Mouse (Mus musculus) forebrain, postnatal 0 days (tissue): ENCODE measurements around the gene Gck. TPM values are rescaled to one million over a fixed set of nuclear protein-coding genes. Genes with fewer than 3 reads are reported as not detected.
A peak's percentile ranks its signal among the peaks of the same experiment; 100 is the strongest.

Source experiments
- ATAC-seq: fragments of 200-750 bp; cut with Nextera tagmentation; 2 replicates; pipeline ENCODE4 v1.8.0; 2017; ENCODE audit warnings: mild to moderate bottlenecking, moderate library complexity
- DNase-seq: peaks from one replicate; pipeline ENCODE4 v3.0.0-alpha.2; 2015
- H3K27ac ChIP-seq: fragments of 300-500 bp; sonication (generic); 2 replicates; pipeline ENCODE4 v1.5.1; 2014; ENCODE audit warnings: low read depth, mild to moderate bottlenecking, antibody characterized with exemption, low read length, moderate library complexity, mixed read lengths
- H3K27me3 ChIP-seq: fragments of 300-500 bp; sonication (generic); 2 replicates; pipeline ENCODE4 v1.6.1; 2014; ENCODE audit warnings: mild to moderate bottlenecking, low read length, mixed read lengths; ENCODE audit not compliant: insufficient read depth
- H3K36me3 ChIP-seq: fragments of 300-500 bp; sonication (generic); 2 replicates; pipeline ENCODE4 v1.6.1; 2014; ENCODE audit warnings: mild to moderate bottlenecking, moderate library complexity; ENCODE audit not compliant: insufficient read depth
- H3K4me1 ChIP-seq: fragments of 300-500 bp; sonication (generic); 2 replicates; pipeline ENCODE4 v1.6.1; 2014; ENCODE audit warnings: antibody characterized with exemption; ENCODE audit not compliant: insufficient read depth
- H3K4me2 ChIP-seq: fragments of 300-500 bp; sonication (generic); 2 replicates; pipeline ENCODE4 v1.6.1; 2014; ENCODE audit warnings: low read depth, mild to moderate bottlenecking, moderate library complexity
- H3K4me3 ChIP-seq: fragments of 300-500 bp; sonication (generic); 2 replicates; pipeline ENCODE4 v1.5.1; 2014; ENCODE audit warnings: low read depth, low read length, mixed read lengths
- H3K9ac ChIP-seq: fragments of 300-500 bp; sonication (generic); 2 replicates; pipeline ENCODE4 v1.6.1; 2014; ENCODE audit warnings: mild to moderate bottlenecking
- H3K9me3 ChIP-seq: fragments of 300-500 bp; sonication (generic); 2 replicates; pipeline ENCODE4 v1.6.1; 2016; ENCODE audit warnings: low read length
- CTCF ChIP-seq: sonication (generic); IDR thresholded peaks from 2 replicates; pipeline ENCODE4 v1.5.1; 2016; ENCODE audit warnings: antibody characterized with exemption, control low read depth, low read depth
- WGBS: fragments of 180-500 bp; shearing (Covaris S2); extraction: QIAGEN DNeasy Blood & Tissue Kit; methylation state at CpG from one replicate; pipeline ENCODE4 v1.1.7; 2014; 5-methylcytosine and 5-hydroxymethylcytosine counted together
- polyA plus RNA-seq: library from polyadenylated mRNA; unstranded; fragments of >200 nt; fragmentation: Nextera tagmentation; extraction: Ambion mirVana; gene quantifications from 2 replicates; pipeline ENCODE4 v1.2.1, GENCODE M21; 2015
- total RNA-seq: library from RNA; depleted of rRNA; stranded (reverse); fragments of >200 nt; gene quantifications from 2 replicates; pipeline ENCODE4 v1.2.3, GENCODE M21; 2014; rRNA removed

The Gck gene
- total and polyA plus RNA-seq, 2 experiments from 2014 or later, result 7.1 to 12.9 TPM

DNA sequence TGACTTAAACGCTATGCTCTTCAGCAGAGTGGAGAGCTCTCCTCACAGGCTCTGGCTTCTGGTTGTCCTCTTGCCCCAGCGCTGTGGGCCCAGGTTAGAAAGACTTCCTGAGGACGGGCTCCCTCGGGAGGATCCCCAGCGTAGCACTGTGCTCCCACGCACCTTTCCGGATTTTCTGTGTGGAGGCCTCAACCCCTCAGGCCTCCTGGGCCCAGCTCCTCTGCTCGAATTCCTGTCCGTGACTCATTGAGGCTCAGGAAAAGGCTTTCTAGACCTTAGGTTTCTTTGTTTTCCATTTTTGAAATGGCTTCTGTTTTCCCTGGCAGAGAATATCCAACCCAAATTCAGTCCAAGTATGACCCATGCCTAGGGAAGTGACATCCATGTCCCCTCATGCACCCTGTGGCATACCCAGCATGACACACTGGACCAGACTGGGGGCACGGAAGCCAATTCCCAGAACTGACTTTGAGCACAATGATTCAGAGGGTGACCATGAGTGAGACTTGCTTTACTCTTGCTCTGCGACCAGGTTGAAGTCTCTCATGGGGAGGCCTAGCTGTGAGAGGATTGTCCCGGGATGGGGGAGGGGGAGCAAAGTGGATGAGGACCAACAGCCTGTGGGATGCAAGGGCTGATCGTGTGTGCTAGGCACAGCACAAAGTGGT is 89.9 kb downstream of the Gck start:
- WGBS, result 87% methylated on average over 13 of the region's 13 CpGs
- Histone ChIP-seq H3K27ac (no peak overlapping the region), H3K36me3 (no peaks in the 10 kb centered on the region), H3K4me2 (no peak overlapping the region), H3K27me3 (peaks cover 12% of the 10 kb centered on the region), H3K9me3 (no peaks in the 10 kb centered on the region), H3K4me1 (no peaks in the 10 kb centered on the region), H3K9ac (no peak overlapping the region), H3K4me3 (no peak overlapping the region)
- DNase-seq, result no peak
- no peak for ATAC-seq
- TF ChIP-seq CTCF, result no peak

DNA sequence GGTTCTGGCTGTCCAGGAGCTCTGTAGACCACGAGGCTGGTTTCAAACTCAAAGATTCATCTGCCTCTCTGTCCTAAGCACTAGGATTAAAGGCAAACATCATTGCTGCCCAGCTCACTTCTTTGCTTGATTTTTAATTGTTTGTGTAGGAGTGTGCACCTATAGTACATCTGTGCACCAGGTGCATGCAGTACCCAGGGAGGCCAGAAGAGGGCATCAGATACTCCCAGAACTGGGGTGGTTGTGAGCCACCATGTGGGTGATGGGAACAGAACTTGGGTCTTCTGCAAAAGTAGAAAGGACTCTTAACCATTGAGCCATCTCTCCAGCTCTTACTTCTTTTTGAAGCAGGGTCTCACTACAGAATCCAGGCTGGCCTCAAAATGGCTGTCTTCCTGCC is 91.2 kb downstream of the Gck start:
- Histone ChIP-seq H3K27me3 (peaks cover 12% of the 10 kb centered on the region), H3K9ac (no peak overlapping the region), H3K4me2 (no peak overlapping the region), H3K36me3 (no peaks in the 10 kb centered on the region), H3K4me3 (no peak overlapping the region), H3K4me1 (no peaks in the 10 kb centered on the region), H3K27ac (no peak overlapping the region), H3K9me3 (no peaks in the 10 kb centered on the region)
- TF ChIP-seq CTCF, result peak; percentile 20
- WGBS, result 81% methylated on average over 1 of the region's 1 CpGs
- DNase-seq (no peak), ATAC-seq (no peak)

DNA sequence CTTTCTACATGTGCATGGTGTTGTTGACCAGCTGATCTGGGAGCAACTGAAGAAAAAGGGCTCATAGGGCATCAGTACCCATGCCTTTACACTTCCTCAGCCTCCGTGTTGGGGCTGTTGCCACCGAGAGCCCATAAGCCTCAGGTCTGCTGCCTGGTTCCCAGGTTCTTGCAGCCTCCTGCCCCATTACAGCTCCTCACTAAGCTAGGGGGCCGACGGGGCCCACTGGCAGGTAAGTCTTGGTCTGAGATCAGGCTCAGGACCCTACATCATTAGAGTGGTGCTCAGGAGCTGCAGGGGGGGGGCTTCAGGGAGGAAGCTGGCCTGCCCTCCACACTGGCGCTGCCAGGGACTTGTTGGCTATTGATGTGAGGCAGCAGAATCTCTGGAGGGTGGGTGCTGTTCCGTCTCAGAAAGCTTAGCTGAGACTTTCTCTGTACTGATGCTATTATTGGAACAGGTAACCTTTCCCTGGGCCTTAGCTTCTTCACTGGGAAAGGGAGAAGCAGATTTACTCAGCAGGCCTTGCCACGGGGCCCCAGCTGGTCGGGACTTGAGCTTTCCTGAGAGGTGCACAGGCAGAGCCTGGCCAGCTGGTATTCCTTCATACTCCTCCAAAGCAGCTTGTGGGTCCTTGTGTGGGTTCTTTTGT is 93.3 kb downstream of the Gck start:
- Histone ChIP-seq H3K36me3 (no peaks in the 10 kb centered on the region), H3K4me2 (no peak overlapping the region), H3K4me1 (no peaks in the 10 kb centered on the region), H3K9me3 (no peaks in the 10 kb centered on the region), H3K27me3 (peaks cover 6% of the 10 kb centered on the region), H3K9ac (no peak overlapping the region), H3K27ac (no peak overlapping the region), H3K4me3 (no peak overlapping the region)
- ATAC-seq, result no peak
- DNase-seq, result no peak
- 79% methylated on average over 8 of the region's 8 CpGs for WGBS
- no peak for TF ChIP-seq CTCF

DNA sequence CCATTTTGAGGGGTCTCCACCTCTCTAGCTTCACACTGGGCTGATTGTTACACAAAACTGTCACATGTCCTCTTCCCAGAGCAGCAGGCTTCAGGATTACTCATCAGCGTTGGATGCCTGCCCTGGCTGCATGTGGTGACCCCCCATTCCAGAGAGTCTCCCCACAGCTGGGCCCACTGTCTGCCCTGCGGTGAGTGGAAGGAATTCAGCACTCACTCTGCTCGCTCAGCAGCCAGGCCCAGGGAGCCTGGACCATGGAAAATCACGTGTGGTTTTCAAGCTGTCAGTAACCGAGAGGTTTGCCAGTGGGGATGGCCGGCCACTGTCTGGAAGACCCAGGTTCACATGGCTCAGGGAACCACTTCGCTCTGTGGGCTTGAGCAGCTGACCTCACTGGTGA is 94.0 kb downstream of the Gck start:
- 44% methylated on average over 7 of the region's 7 CpGs for WGBS
- no peak for DNase-seq

DNA sequence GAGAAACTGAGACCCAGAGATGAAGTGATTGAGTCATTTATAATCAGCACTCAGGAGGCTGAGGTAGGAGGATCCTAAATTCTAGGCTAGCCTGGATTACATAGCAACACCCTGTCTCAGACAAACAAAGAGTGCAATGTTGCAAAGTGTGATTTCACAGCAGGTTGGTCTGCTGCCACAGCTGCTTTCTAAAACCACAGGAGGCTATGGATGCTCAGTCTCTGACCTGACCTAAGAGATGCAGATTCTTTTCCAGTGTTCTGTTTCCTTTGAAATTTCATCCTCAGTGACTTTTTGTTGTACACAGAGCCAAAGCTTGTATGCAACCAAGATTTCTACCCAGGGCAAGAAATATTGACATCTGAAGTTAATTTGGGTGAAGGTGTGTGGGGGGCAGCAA is 94.4 kb downstream of the Gck start:
- no peak overlapping the region for H3K4me2 ChIP-seq
- TF ChIP-seq CTCF, result no peak
- H3K27ac ChIP-seq, result no peak overlapping the region
- H3K36me3 ChIP-seq, result no peaks in the 10 kb centered on the region
- no peaks in the 10 kb centered on the region for H3K27me3 ChIP-seq
- DNase-seq (no peak), ATAC-seq (no peak)
- no peak overlapping the region for H3K4me3 ChIP-seq
- no peaks in the 10 kb centered on the region for H3K4me1 ChIP-seq
- no peaks in the 10 kb centered on the region for H3K9me3 ChIP-seq
- H3K9ac ChIP-seq, result no peak overlapping the region

More for the DNA sequence above, 94.0 kb downstream of the Gck start:
- Histone ChIP-seq H3K4me1 (no peaks in the 10 kb centered on the region), H3K4me2 (no peak overlapping the region), H3K9ac (no peak overlapping the region), H3K27me3 (peaks cover 3% of the 10 kb centered on the region), H3K4me3 (no peak overlapping the region), H3K27ac (no peak overlapping the region), H3K9me3 (no peaks in the 10 kb centered on the region), H3K36me3 (no peaks in the 10 kb centered on the region)
- peak; percentile 62 for ATAC-seq
- TF ChIP-seq CTCF, result no peak

DNA sequence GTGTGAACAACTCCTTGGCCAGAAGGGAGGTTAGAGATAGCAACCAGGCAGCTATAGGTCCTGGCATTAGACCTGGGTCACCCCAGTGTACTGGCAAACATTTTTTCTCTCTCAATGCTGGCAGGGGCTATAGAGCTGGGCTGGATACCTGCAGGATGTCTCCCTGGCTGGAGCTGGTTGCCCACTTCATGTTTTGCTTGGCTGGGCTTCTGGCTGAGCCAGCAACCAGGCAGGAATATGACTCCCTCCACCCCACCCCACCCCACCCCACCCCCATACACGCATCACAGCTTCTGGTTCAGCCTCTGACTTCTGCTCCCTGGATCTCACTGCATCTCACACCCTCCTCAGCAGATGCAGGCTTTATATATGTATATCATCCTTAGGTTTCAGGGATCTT is 97.6 kb downstream of the Gck start:
- Histone ChIP-seq H3K4me3 (no peak overlapping the region), H3K4me2 (no peak overlapping the region), H3K4me1 (peaks cover 8% of the 10 kb centered on the region; the same call in 1 of the 2 replicates), H3K27ac (no peak overlapping the region), H3K9ac (no peak overlapping the region), H3K9me3 (no peaks in the 10 kb centered on the region), H3K36me3 (no peaks in the 10 kb centered on the region), H3K27me3 (no peaks in the 10 kb centered on the region)
- ATAC-seq (no peak), DNase-seq (no peak)
- no peak for TF ChIP-seq CTCF
- WGBS, result 91% methylated on average over 1 of the region's 1 CpGs

DNA sequence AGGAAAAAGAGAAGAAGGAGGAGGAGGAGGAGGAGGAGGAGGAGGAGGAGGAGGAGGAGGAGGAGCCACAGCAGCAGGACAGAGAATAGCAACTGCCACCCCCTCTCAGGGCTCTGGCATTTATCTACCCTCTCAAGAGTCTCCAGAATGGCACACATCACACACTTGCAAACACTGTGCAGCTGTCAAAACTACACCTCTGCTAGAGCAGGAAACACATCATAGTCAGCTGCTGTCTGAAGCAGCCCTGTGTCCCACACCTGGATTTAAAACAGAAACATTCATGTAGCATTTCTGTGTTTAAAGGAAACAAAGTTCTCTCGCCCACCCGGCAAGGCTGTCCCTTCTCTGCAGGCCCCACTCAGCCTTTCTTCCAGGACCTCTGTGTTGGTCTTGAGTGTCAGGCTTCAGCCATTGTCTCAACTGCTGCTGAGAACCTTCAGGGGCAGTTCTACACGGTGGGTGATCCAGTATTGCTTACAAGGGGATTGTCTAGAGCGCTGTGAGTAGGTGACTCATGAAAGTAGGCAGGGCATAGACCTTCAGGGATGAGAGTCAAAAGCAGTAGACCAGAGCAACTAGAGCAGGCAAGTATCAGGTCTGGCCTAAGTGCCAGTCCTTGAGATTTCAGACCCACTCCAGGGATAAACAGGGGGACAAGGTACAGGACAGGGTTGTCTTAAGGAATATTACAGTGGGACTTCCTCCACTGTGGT is 98.7 kb downstream of the Gck start:
- H3K4me3 ChIP-seq, result no peak overlapping the region
- peaks cover 8% of the 10 kb centered on the region; the same call in 1 of the 2 replicates for H3K4me1 ChIP-seq
- no peak for TF ChIP-seq CTCF
- ATAC-seq (no peak), DNase-seq (no peak)
- no peak overlapping the region for H3K9ac ChIP-seq
- WGBS, result 54% methylated on average over 4 of the region's 4 CpGs
- H3K36me3 ChIP-seq, result no peaks in the 10 kb centered on the region
- H3K27me3 ChIP-seq, result no peaks in the 10 kb centered on the region
- H3K9me3 ChIP-seq, result no peaks in the 10 kb centered on the region
- no peak overlapping the region for H3K27ac ChIP-seq
- no peak overlapping the region for H3K4me2 ChIP-seq

Other genes starting within 250 kb of the Gck start
- 83.9 and 90.7 TPM in 2 replicates for gene Mrps24, start 234.4 kb downstream of the Gck start, total RNA-seq
- gene Mrps24, start 234.4 kb downstream of the Gck start, polyA plus RNA-seq, result 226 and 284 TPM in 2 replicates
- 39.6 and 48.1 TPM in 2 replicates for gene Urgcp, start 187.7 kb downstream of the Gck start, total RNA-seq
- gene Urgcp, start 187.7 kb downstream of the Gck start, polyA plus RNA-seq, result 28.4 and 33.4 TPM in 2 replicates
- gene Dbnl, start 161.6 kb downstream of the Gck start, total RNA-seq, result 72.6 and 77.8 TPM in 2 replicates
- 101 and 130 TPM in 2 replicates for gene Dbnl, start 161.6 kb downstream of the Gck start, polyA plus RNA-seq
- gene Pgam2, start 146.3 kb downstream of the Gck start, total RNA-seq, result 0.38 and 3.5 TPM in 2 replicates
- gene Pgam2, start 146.3 kb downstream of the Gck start, polyA plus RNA-seq, result 3.3 and 3.5 TPM in 2 replicates
- 7.5 and 9.7 TPM in 2 replicates for gene Polm, start 112.1 kb downstream of the Gck start, total RNA-seq
- 4.6 and 6.0 TPM in 2 replicates for gene Polm, start 112.1 kb downstream of the Gck start, polyA plus RNA-seq
- gene Aebp1, start 88.1 kb downstream of the Gck start, total RNA-seq, result 9.8 and 14.9 TPM in 2 replicates
- gene Aebp1, start 88.1 kb downstream of the Gck start, polyA plus RNA-seq, result 15.9 and 19.8 TPM in 2 replicates
- 20.4 and 29.0 TPM in 2 replicates for gene Pold2, start 71.8 kb downstream of the Gck start, total RNA-seq
- 48.0 and 51.3 TPM in 2 replicates for gene Pold2, start 71.8 kb downstream of the Gck start, polyA plus RNA-seq
- gene Myl7, start 51.3 kb downstream of the Gck start, total RNA-seq, result not detected in 2 replicates
- gene Myl7, start 51.3 kb downstream of the Gck start, polyA plus RNA-seq, result not detected in 2 replicates
- 181 and 195 TPM in 2 replicates for gene Ykt6, start 5.6 kb upstream of the Gck start, total RNA-seq
- gene Ykt6, start 5.6 kb upstream of the Gck start, polyA plus RNA-seq, result 101 and 102 TPM in 2 replicates
- 271 and 284 TPM in 2 replicates for gene Camk2b, start 116.3 kb upstream of the Gck start, total RNA-seq
- 227 and 280 TPM in 2 replicates for gene Camk2b, start 116.3 kb upstream of the Gck start, polyA plus RNA-seq
- 0.15 and 0.29 TPM in 2 replicates for gene A730071L15Rik, start 249.9 kb upstream of the Gck start, total RNA-seq
- gene A730071L15Rik, start 249.9 kb upstream of the Gck start, polyA plus RNA-seq, result 0.44 and 0.47 TPM in 2 replicates